Mouse (Mus musculus): ENCODE measurements around the gene Eda. TPM values are rescaled to one million over a fixed set of nuclear protein-coding genes. Genes with fewer than 3 reads are reported as not detected.

Gene Eda
- polyA plus RNA-seq (2017; shearing (Covaris generic)): not detected

DNA sequence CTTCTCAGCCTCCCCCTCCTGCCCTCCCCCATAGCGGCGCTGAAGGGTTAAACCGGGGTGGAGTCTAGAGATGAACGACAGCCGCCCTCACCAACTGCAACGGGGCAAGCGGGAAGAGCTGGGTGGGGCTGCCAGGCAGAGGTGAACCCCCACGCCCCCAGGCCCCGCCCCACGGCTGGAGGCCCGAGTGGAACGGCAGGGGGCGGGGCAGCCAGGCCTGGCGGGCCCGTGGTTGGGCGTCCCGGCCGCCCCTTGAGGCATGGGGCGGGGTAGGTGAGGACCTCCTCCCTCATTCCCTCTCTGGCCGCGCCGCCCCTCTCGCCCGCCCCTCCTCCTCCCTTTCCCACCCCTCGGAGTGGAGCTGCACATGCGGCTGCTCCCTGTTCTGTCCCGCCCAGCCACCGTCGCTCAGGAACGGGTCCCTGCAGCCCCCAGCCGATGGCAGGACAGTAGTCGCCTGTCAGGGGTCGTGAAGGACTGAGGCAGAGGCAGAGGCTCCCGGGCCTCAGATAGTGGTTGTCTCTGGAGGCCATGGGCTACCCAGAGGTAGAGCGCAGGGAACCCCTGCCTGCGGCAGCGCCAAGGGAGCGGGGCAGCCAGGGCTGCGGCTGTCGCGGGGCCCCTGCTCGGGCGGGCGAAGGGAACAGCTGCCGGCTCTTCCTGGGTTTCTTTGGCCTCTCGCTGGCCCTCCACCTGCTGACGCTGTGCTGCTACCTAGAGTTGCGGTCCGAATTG, at the start of gene Eda:
Eda (plus strand) TSS at position 357 of the 735 bp plus-strand sequence.

DNA sequence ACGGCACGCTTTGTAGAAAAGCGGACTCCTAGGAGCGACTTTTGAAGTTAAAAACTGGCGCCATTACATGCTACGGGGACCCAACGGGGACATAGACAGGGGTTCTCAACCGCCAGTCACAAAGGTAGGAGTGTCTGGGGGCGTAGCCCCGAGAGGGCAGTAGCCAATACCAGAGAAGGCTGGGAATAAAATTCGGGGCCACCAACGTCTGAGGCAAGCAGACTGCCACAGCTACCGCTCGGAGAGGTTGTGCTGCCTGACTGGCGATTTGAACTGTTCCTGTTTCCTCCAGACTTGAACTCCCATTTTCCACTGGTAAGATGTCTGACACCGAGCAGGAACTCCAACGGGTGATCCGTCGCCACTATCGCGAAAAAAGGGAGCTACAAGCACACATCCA, 453.3 kb downstream of the Eda start, which contains the start of gene Otud6a:
Otud6a (plus strand) TSS at position 321 of the 400 bp plus-strand sequence.

DNA sequence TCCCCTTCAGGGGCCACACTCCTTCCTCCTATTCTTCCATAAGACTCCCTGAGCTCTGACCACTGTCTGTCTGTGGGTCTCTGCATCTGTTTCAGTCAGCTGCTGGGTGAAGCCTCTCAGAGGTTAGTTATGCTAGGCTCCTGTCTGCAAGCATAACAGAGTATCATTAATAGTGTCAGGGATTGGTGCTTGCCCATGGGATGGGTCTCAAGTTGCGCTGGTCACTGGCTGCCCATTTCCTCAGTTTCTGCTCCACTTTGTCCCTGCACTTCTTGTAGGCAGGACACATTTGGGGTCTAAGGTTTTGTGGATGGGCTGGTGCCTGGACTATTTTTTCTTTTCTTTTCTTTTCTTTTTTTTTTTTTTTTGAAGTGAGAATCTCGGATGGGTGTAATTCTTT, 467.2 kb downstream of the Eda start, which contains the start of gene Awat2:
Awat2 (minus strand) TSS at position 101 of the 400 bp plus-strand sequence.

Other genes with a start within 250 kb of the Eda start
- not detected for gene Tmem28, start 154.6 kb upstream of the Eda start, polyA plus RNA-seq (2017; shearing (Covaris generic))